Mouse (Mus musculus) CD4-positive, CD25-positive, alpha-beta regulatory T cell, adult 2 months (primary cell): ENCODE results near the gene Ppp1r10.

Experiments
- DNase-seq: peaks from one replicate; pipeline ENCODE4 v3.0.0-alpha.2; 2012; ENCODE audit warnings: low read depth, low spot score

Gene Ppp1r10

GRCm38 (mm10) chr17:35916297-35917142 is at the start of gene Ppp1r10, which contains the start of gene Mrps18b:
Ppp1r10 (plus strand) TSS chr17:35916434.
Mrps18b (minus strand) TSS chr17:35916389.
- DNase-seq = peak; percentile 100

- peak; percentile 68 for DNase-seq
These were observed 49.0 kb upstream of the Ppp1r10 start for GRCm38 (mm10) chr17:35866911-35867890.

GRCm38 (mm10) chr17:35868165-35868820 is 47.9 kb upstream of the Ppp1r10 start:
- peak; percentile 80 for DNase-seq

- no peak for DNase-seq
These were observed 47.3 kb upstream of the Ppp1r10 start for GRCm38 (mm10) chr17:35868961-35869345.

GRCm38 (mm10) chr17:35869346-35870067 is 46.7 kb upstream of the Ppp1r10 start:
- peak; percentile 42 for DNase-seq

GRCm38 (mm10) chr17:35870151-35870883 is 45.9 kb upstream of the Ppp1r10 start:
- peak; percentile 80 for DNase-seq

DNA sequence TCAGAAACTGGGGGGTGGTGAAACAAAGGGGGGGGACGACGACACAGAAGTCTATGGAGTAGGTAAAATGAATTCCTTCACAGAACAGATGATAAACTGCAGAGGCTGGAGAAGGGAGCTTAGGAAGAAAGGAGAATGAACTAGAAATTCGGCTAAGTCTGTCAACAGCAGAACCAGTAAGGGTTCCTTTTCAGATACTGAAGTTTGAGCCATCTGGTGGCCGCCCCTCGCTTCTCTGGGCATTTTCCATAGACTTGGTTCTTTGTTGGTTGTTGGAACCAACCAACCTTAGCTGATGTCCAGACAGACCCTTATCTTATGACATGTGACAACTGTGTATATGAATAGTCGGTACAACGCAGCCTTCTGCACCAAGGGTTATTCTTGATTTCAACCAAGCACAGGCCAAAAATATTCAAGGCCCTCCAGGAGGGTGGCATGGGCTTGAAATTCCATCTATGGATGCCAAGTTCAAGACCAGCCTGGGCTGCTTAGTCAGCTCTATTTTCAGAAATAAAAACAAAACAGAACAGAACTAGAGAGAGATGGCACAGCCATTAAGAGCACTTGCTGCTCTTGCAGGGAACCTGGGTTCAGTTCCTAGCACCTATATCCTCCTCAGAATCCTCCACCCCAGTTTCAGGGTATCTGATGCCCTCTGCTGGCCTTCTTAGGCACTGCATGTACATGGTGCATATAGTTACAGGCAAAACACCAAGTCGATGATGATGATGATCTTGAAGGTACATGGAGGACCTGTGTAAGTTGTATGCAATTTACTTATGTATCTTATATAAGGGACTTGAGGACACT is 45.1 kb upstream of the Ppp1r10 start:
- DNase-seq = peak; percentile 80

DNA sequence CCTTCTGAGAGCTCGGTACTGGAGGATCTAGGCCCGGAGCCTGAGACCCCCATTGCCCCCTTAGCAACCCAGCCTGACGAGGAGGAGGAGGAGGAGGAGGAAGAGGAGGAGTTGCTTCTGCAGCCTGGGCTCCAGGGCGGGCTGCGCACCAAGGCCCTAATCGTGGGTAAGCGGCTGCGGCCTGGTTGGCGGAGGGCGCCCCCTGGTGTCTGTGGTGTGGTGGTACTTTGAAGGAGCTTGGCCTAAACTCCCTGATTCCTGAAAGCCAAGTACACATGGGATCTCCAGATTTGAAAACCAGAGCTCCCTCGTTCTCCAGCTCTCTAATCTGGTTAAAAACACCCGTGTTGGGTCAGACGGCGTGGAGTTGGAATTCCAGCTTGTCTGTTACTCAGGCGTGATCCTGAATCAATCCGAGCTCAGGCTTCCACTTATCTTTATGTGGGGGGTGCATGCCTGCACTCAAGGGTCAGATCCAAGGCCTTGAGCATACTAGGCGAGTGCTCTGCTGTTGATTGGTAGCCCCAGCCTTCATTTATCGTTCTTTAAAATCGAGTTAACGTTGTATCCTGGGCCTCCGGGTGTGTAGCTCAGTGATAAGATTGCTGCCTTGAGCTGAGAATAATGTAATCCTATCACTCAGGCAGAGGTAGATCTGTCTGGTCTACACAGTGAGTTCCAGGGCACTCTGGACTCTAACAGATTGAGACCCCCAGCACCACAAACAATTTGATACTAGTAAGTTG is 42.3 kb upstream of the Ppp1r10 start:
- peak; percentile 92 for DNase-seq

DNA sequence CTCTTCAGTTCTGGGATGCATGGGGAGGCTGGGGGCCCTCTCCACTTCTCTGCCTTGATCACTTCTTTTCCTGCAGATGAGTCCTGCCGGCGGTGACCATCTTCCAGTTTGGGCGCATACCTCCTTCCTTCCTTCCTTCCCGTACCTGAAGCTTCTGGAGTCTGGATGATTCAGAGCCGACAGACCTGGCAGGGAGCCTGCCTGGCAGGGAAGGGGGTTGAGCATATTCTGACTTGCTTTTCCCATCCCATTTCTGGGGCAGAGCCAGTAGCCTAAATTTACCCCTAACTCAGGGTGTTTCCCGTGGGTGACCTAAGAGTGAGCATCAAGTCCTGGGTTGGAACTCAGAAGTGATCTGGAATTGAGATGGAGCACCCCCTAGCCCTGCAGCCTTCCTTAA is 41.5 kb upstream of the Ppp1r10 start:
- DNase-seq = no peak

GRCm38 (mm10) chr17:35879245-35880057 is 36.8 kb upstream of the Ppp1r10 start, which contains the start of gene Dhx16:
Dhx16 (plus strand) TSS chr17:35879819.
- DNase-seq = peak; percentile 98

- DNase-seq = no peak
These were observed 33.3 kb upstream of the Ppp1r10 start for GRCm38 (mm10) chr17:35882924-35883323.

GRCm38 (mm10) chr17:35883777-35884176 is 32.5 kb upstream of the Ppp1r10 start:
- no peak for DNase-seq

- DNase-seq = no peak
These were observed 28.5 kb upstream of the Ppp1r10 start for GRCm38 (mm10) chr17:35887725-35888124.

GRCm38 (mm10) chr17:35896781-35897643 is 19.2 kb upstream of the Ppp1r10 start, which contains the start of gene 2310061I04Rik:
2310061I04Rik (minus strand) TSS chr17:35897431.
- DNase-seq = peak; percentile 97

- peak; percentile 47 for DNase-seq
These were observed 18.3 kb upstream of the Ppp1r10 start for GRCm38 (mm10) chr17:35897644-35898573.

DNA sequence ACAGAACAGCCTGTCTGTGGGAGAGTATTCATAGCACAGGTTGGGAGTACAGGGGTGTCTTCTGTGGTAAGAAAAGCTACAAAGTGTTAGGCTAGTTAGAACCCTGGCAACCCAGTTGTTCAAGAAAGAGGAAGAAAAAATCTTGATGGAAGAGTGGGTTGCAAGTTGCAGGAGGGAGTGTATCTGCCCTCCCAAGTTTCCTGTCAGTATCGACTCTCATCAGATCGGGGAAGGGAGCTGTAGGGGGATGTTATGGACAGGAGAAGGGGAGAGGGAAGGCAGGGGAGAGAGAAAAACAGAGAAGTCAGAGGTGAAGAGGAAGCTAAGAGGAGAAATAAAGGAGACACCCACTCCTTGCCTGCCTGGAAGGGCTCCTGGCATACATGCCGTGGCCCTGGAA is 15.6 kb upstream of the Ppp1r10 start:
- no peak for DNase-seq
